Mouse (Mus musculus): ENCODE results near the gene Mns1. TPM values are rescaled to one million over a fixed set of nuclear protein-coding genes. Genes with fewer than 3 reads are reported as not detected.

Gene Mns1
- total RNA-seq, 1 experiment: 7.4 TPM

DNA sequence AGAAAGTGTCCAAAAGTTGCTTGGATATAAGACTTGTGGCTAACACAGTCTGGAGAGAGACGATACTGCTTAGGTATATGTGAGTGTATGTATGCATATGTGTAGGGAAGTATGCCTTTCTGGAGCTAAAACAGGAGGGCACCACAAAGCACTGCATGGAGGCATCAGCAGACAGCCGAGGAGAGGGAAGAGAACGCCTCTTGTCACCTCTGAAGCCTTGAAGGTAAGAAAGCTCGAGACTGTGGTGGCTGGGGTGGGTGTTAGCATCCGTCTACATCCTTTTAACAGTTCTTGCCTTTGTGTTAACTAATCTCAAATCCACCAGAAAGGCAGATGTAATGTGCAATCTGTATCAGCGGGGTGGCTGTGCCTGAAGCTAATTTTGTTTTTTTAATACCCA is 34.4 kb upstream of the Mns1 start:
- Histone ChIP-seq H3K27ac (ENCODE audit: insufficient read depth, low read depth, low read length, poor library complexity, severe bottlenecking) (no peak overlapping the region), H3K9me3 (ENCODE audit: control insufficient read depth, insufficient read depth, low read depth, low read length) (no peaks in the 10 kb centered on the region), H3K9ac (ENCODE audit: insufficient read depth, low read depth, low read length, poor library complexity, severe bottlenecking) (no peak overlapping the region), H3K36me3 (ENCODE audit: control insufficient read depth, insufficient read depth, low read length, poor library complexity, severe bottlenecking) (no peaks in the 10 kb centered on the region), H3K4me3 (ENCODE audit: insufficient read depth in 1 of 2, low read depth in 1 of 2, low read length in 2 of 2, poor library complexity in 1 of 2, severe bottlenecking in 1 of 2) (no peak overlapping the region), H3K4me1 (ENCODE audit: control insufficient read depth in 2 of 2, insufficient read depth in 2 of 2, low read length in 2 of 2, poor library complexity in 1 of 2) (peaks cover 0 to 3% of the 10 kb centered on the region in 2 experiments; a peak in 1 of 4 replicates)
- in situ Hi-C loops (cut with MboI; ENCODE audit: low sequenced_read_pairs in 2 of 2, unreplicated experiment in 2 of 2): no loop called here
- no peak for DNase-seq (ENCODE audit: low read depth, low spot score)
- TF ChIP-seq HCFC1 (IDR thresholded peaks at IDR 0.05; ENCODE audit: borderline replicate concordance, insufficient read depth, low read length): no peak
- no peak for TF ChIP-seq ZNF384 (IDR thresholded peaks at IDR 0.05; ENCODE audit: low read depth, low read length)
- TF ChIP-seq MAFK (IDR thresholded peaks at IDR 0.05; ENCODE audit: insufficient read depth, low read depth, low read length): no peak
- no peak for TF ChIP-seq CHD2 (IDR thresholded peaks at IDR 0.05; ENCODE audit: low read depth, low read length)
- TF ChIP-seq ZC3H11A (IDR thresholded peaks at IDR 0.05; ENCODE audit: borderline replicate concordance, low read depth, low read length): no peak

DNA sequence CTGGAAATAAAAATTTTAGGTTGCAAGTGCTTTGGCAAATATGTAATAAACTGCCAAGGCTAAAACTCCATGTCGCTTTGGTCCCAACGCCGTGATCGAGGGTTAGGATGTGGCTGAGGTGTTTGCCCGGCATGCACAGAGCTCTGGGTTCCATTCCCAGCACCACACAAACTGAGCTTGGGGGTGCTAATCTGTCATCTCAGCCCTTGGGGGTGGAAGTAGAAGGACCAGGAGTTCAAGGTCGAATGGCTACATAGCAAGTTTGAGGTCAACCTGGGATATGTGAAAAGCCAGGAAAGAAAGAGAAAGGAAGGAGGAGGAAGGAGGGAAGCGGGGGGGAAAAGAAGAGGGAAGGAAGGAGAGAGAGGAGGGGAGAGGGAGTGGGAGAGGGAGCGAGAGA is 33.4 kb upstream of the Mns1 start:
- in situ Hi-C loops (cut with MboI; ENCODE audit: low sequenced_read_pairs in 2 of 2, unreplicated experiment in 2 of 2): no loop called here
- Histone ChIP-seq H3K27ac (ENCODE audit: insufficient read depth, low read depth, low read length, poor library complexity, severe bottlenecking) (no peak overlapping the region), H3K36me3 (ENCODE audit: control insufficient read depth, insufficient read depth, low read length, poor library complexity, severe bottlenecking) (no peaks in the 10 kb centered on the region), H3K9me3 (ENCODE audit: control insufficient read depth, insufficient read depth, low read depth, low read length) (no peaks in the 10 kb centered on the region), H3K4me1 (ENCODE audit: control insufficient read depth in 2 of 2, insufficient read depth in 2 of 2, low read length in 2 of 2, poor library complexity in 1 of 2) (peaks cover 0 to 3% of the 10 kb centered on the region in 2 experiments; a peak in 1 of 4 replicates), H3K9ac (ENCODE audit: insufficient read depth, low read depth, low read length, poor library complexity, severe bottlenecking) (no peak overlapping the region), H3K4me3 (ENCODE audit: insufficient read depth in 1 of 2, low read depth in 1 of 2, low read length in 2 of 2, poor library complexity in 1 of 2, severe bottlenecking in 1 of 2) (no peak overlapping the region)
- TF ChIP-seq ZNF384 (IDR thresholded peaks at IDR 0.05; ENCODE audit: low read depth, low read length): no peak
- no peak for DNase-seq (ENCODE audit: low read depth, low spot score)

DNA sequence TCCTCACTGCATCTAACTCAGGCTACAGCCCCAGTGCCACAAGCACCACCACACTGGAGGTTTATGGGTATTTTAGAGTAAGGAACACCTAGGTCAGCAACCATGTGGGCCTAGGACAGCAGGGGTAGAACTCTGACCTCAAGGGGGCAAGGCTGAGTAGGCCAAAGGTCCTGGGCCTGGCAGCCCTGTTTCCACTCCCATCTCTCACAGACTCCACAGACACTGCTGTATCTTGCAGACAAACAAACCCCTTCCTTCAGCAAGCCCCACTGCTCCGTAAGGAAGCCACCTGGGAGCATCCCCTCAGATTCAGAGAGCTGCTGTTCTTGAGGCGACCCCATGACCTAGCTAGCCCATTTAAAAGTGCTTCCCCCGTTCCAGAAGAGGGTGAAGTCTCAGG is 32.9 kb upstream of the Mns1 start:
- no peak for DNase-seq (ENCODE audit: low read depth, low spot score)
- H3K27ac ChIP-seq (ENCODE audit: insufficient read depth, low read depth, low read length, poor library complexity, severe bottlenecking): no peak overlapping the region
- no peak overlapping the region for H3K9ac ChIP-seq (ENCODE audit: insufficient read depth, low read depth, low read length, poor library complexity, severe bottlenecking)
- H3K9me3 ChIP-seq (ENCODE audit: control insufficient read depth, insufficient read depth, low read depth, low read length): no peaks in the 10 kb centered on the region
- no peak overlapping the region for H3K4me3 ChIP-seq (ENCODE audit: insufficient read depth in 1 of 2, low read depth in 1 of 2, low read length in 2 of 2, poor library complexity in 1 of 2, severe bottlenecking in 1 of 2)
- in situ Hi-C loops (cut with MboI; ENCODE audit: low sequenced_read_pairs in 2 of 2, unreplicated experiment in 2 of 2): no loop called here
- H3K36me3 ChIP-seq (ENCODE audit: control insufficient read depth, insufficient read depth, low read length, poor library complexity, severe bottlenecking): no peaks in the 10 kb centered on the region
- peaks cover 0 to 3% of the 10 kb centered on the region in 2 experiments; a peak in 1 of 4 replicates for H3K4me1 ChIP-seq (ENCODE audit: control insufficient read depth in 2 of 2, insufficient read depth in 2 of 2, low read length in 2 of 2, poor library complexity in 1 of 2)
- TF ChIP-seq ZNF384 (IDR thresholded peaks at IDR 0.05; ENCODE audit: low read depth, low read length) (no peak), MAFK (IDR thresholded peaks at IDR 0.05; ENCODE audit: insufficient read depth, low read depth, low read length) (no peak), ZC3H11A (IDR thresholded peaks at IDR 0.05; ENCODE audit: borderline replicate concordance, low read depth, low read length) (no peak), CHD2 (IDR thresholded peaks at IDR 0.05; ENCODE audit: low read depth, low read length) (no peak), HCFC1 (IDR thresholded peaks at IDR 0.05; ENCODE audit: borderline replicate concordance, insufficient read depth, low read length) (no peak)

DNA sequence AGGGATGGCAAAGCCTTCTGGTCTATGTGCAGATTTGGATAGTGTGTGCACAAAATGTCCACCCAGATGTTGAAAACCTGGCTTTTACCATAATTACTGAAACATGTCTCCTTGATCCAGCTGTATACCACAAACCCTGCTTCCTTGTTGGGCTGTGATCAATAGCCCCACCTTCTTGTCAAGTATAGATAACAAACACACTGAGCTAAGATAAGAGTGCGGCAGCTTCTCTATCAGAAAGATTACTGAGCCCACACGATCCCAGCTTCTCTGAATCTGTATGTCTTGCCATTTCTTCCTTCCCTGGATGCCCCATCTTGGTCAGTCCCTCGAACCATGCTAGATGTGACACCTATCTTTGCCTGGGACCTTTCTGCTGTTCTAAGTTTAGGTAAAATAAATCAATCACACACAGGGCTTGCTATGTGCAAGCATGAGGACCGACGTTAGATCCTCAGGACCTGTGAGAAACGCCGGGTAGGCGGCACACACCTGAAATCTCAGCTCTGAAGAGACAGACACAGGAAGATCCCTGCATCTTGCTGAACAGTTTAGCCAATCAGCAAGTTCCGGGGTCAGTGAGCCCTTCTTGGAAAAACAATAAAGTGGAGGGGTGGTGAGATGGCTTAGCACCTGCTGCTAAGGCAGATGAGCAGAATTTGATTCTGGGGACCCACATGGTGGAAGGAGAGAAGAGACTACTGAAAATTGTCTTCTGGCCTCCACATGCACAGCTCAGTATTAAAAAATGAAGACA is 31.8 kb upstream of the Mns1 start:
- H3K27ac ChIP-seq (ENCODE audit: insufficient read depth, low read depth, low read length, poor library complexity, severe bottlenecking): no peak overlapping the region
- peaks cover 0 to 3% of the 10 kb centered on the region in 2 experiments; a peak in 1 of 4 replicates for H3K4me1 ChIP-seq (ENCODE audit: control insufficient read depth in 2 of 2, insufficient read depth in 2 of 2, low read length in 2 of 2, poor library complexity in 1 of 2)
- H3K4me3 ChIP-seq (ENCODE audit: insufficient read depth in 1 of 2, low read depth in 1 of 2, low read length in 2 of 2, poor library complexity in 1 of 2, severe bottlenecking in 1 of 2): no peak overlapping the region
- no peaks in the 10 kb centered on the region for H3K36me3 ChIP-seq (ENCODE audit: control insufficient read depth, insufficient read depth, low read length, poor library complexity, severe bottlenecking)
- no peak for DNase-seq (ENCODE audit: low read depth, low spot score)
- in situ Hi-C loops (cut with MboI; ENCODE audit: low sequenced_read_pairs in 2 of 2, unreplicated experiment in 2 of 2): no loop called here
- TF ChIP-seq HCFC1 (IDR thresholded peaks at IDR 0.05; ENCODE audit: borderline replicate concordance, insufficient read depth, low read length) (no peak), ZC3H11A (IDR thresholded peaks at IDR 0.05; ENCODE audit: borderline replicate concordance, low read depth, low read length) (no peak), CHD2 (IDR thresholded peaks at IDR 0.05; ENCODE audit: low read depth, low read length) (no peak)
- no peaks in the 10 kb centered on the region for H3K9me3 ChIP-seq (ENCODE audit: control insufficient read depth, insufficient read depth, low read depth, low read length)
- no peak overlapping the region for H3K9ac ChIP-seq (ENCODE audit: insufficient read depth, low read depth, low read length, poor library complexity, severe bottlenecking)

DNA sequence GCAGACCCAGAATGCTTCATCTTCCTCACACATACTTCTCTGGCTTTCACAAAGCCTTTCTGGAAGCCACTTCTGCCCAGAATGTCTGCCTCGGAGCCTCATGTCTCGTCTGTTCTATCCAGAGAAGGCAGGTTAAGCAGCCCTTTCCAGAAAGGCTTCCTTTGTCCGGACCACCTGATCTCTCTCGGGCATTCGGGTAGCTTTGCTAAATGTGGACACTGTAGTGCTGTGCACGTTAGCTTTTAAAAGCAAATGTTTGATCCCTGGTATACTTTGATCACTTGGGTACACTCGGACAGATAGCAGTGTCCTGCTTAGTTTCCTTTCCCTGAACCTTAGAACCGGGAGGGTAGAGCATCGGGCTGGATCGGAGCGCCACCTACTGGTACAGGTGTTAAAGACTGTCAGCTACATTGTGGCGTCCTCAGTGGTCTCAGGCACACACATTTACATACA is 29.7 kb upstream of the Mns1 start:
- no peak overlapping the region for H3K27ac ChIP-seq (ENCODE audit: insufficient read depth, low read depth, low read length, poor library complexity, severe bottlenecking)
- peak overlapping the region in 1 of 2 experiments; percentile 49; a peak in 1 of 4 replicates for H3K4me3 ChIP-seq (ENCODE audit: insufficient read depth in 1 of 2, low read depth in 1 of 2, low read length in 2 of 2, poor library complexity in 1 of 2, severe bottlenecking in 1 of 2)
- in situ Hi-C loops (cut with MboI; ENCODE audit: low sequenced_read_pairs in 2 of 2, unreplicated experiment in 2 of 2): no loop called here

More for the DNA sequence above, 29.7 kb upstream of the Mns1 start:
- Histone ChIP-seq H3K4me1 (ENCODE audit: control insufficient read depth in 2 of 2, insufficient read depth in 2 of 2, low read length in 2 of 2, poor library complexity in 1 of 2) (peaks cover 0 to 3% of the 10 kb centered on the region in 2 experiments; a peak in 1 of 4 replicates), H3K36me3 (ENCODE audit: control insufficient read depth, insufficient read depth, low read length, poor library complexity, severe bottlenecking) (no peaks in the 10 kb centered on the region), H3K9me3 (ENCODE audit: control insufficient read depth, insufficient read depth, low read depth, low read length) (no peaks in the 10 kb centered on the region), H3K9ac (ENCODE audit: insufficient read depth, low read depth, low read length, poor library complexity, severe bottlenecking) (no peak overlapping the region; the same call in 1 of the 2 replicates)
- peak; percentile 83 for DNase-seq (ENCODE audit: low read depth, low spot score)
- TF ChIP-seq ZC3H11A (IDR thresholded peaks at IDR 0.05; ENCODE audit: borderline replicate concordance, low read depth, low read length) (peak; percentile 49; the same call in 1 of the 2 replicates), MAFK (IDR thresholded peaks at IDR 0.05; ENCODE audit: insufficient read depth, low read depth, low read length) (no peak)

Data from ES-E14 (cell line).